Mouse (Mus musculus): ENCODE results near the gene Med28. TPM values are rescaled to one million over a fixed set of nuclear protein-coding genes. Genes with fewer than 3 reads are reported as not detected.

The Med28 gene
- total RNA-seq (2012; rRNA removed) = 192 and 195 TPM in 2 replicates
- 100 to 1,000 TPM in 1 of 2 experiments, not detected in 1; 177 TPM for polyA plus RNA-seq (2012; ENCODE audit: insufficient read depth in 1 of 2, insufficient read length in 2 of 2, low read depth in 1 of 2, low replicate concordance in 2 of 2, missing spikeins in 1 of 2)

GRCm38 (mm10) chr5:45519960-45520808 lies at the start of gene Med28:
Gene Med28, plus strand, starts transcription at chr5:45520229.
- Histone ChIP-seq H3K79me2 (ENCODE audit: control insufficient read depth, insufficient read depth, low read length, poor library complexity) (peaks cover 23% of the 10 kb centered on the region), H3K27ac (ENCODE audit: control insufficient read depth, low read depth, low read length) (peak within 1 kb of the TSS; percentile 73), H3K4me3 (ENCODE audit: control insufficient read depth in 1 of 2, insufficient read depth in 1 of 2, low read depth in 2 of 2, low read length in 2 of 2) (peak within 1 kb of the TSS; percentile 79 to 84), H3K9ac (ENCODE audit: control insufficient read depth, low read depth, low read length, poor library complexity, severe bottlenecking) (peak within 1 kb of the TSS; percentile 90), H3K36me3 (ENCODE audit: control insufficient read depth in 1 of 2, insufficient read depth in 2 of 2, low read length in 2 of 2) (peaks cover 9 to 10% of the 10 kb centered on the region in 2 experiments), H3K9me3 (replicated peaks; ENCODE audit: insufficient read depth, low read length) (no peaks in the 10 kb centered on the region), H3K4me1 (ENCODE audit: control insufficient read depth in 1 of 2, insufficient read depth in 2 of 2, low read length in 2 of 2) (peaks cover 0 to 12% of the 10 kb centered on the region in 2 experiments; a peak in 2 of 4 replicates), H3K27me3 (ENCODE audit: control insufficient read depth in 1 of 2, insufficient read depth in 2 of 2, low read length in 2 of 2) (no peaks in the 10 kb centered on the region)
- peak; percentile 96 for DNase-seq (ENCODE audit: low read depth, low spot score)
- TF ChIP-seq SIN3A (IDR thresholded peaks at IDR 0.05; ENCODE audit: low read length) (peak; percentile 99), TAL1 (IDR thresholded peaks at IDR 0.05; ENCODE audit: low read length) (no peak), JUND (IDR thresholded peaks at IDR 0.05; ENCODE audit: low read depth, low read length) (peak; percentile 35; the same call in 1 of the 2 replicates), TCF12 (IDR thresholded peaks at IDR 0.05; ENCODE audit: low read depth, low read length) (peak; percentile 79), TBP (IDR thresholded peaks at IDR 0.05; ENCODE audit: low read depth, low read length) (peak; percentile 86), MAZ (IDR thresholded peaks at IDR 0.05; ENCODE audit: low read depth, low read length) (0 out of 2 replicates have a peak, but pooled peaks have one; percentile 37), POLR2AphosphoS5 (IDR thresholded peaks at IDR 0.05; ENCODE audit: borderline replicate concordance, low read depth, low read length) (no peak), USF2 (IDR thresholded peaks at IDR 0.05; ENCODE audit: borderline replicate concordance in 1 of 2, insufficient read depth in 1 of 2, low read depth in 1 of 2, low read length in 2 of 2) (peak; percentile 99), NELFE (IDR thresholded peaks at IDR 0.05; ENCODE audit: low read depth, low read length) (peak; percentile 92), POLR2AphosphoS2 (IDR thresholded peaks at IDR 0.05; ENCODE audit: low read length) (peak; percentile 90), CTCF (IDR thresholded peaks at IDR 0.05 in 2 of 3, conservative IDR thresholded peaks at IDR 0.05 in 1 of 3; ENCODE audit: control insufficient read depth in 1 of 3, insufficient read depth in 1 of 3, low read depth in 2 of 3, low read length in 3 of 3, poor library complexity in 1 of 3, severe bottlenecking in 1 of 3) (no peak), POLR2A (IDR thresholded peaks at IDR 0.05; ENCODE audit: control insufficient read depth in 1 of 2, insufficient read depth in 1 of 2, low read depth in 1 of 2, low read length in 2 of 2, poor library complexity in 1 of 2) (peak; percentile 91 to 98), ZKSCAN1 (IDR thresholded peaks at IDR 0.05; ENCODE audit: low read depth, low read length) (no peak), E2F4 (IDR thresholded peaks at IDR 0.05; ENCODE audit: borderline replicate concordance, low read depth, low read length) (no peak), USF1 (IDR thresholded peaks at IDR 0.05; ENCODE audit: low read depth, low read length) (peak; percentile 99), NRF1 (IDR thresholded peaks at IDR 0.05; ENCODE audit: insufficient read depth, low read depth, low read length, poor library complexity, severe bottlenecking) (peak; percentile 89), RAD21 (IDR thresholded peaks at IDR 0.05; ENCODE audit: low read depth, low read length) (no peak), MAX (IDR thresholded peaks at IDR 0.05; ENCODE audit: low read length) (peak; percentile 97), ETS1 (IDR thresholded peaks at IDR 0.05; ENCODE audit: low read depth, low read length) (peak; percentile 48), MEF2A (IDR thresholded peaks at IDR 0.05; ENCODE audit: extremely low read depth, insufficient replicate concordance, low read depth, low read length, poor library complexity, severe bottlenecking) (no peak), MAFK (IDR thresholded peaks at IDR 0.05; ENCODE audit: borderline replicate concordance, low read depth, low read length) (no peak), ZC3H11A (IDR thresholded peaks at IDR 0.05; ENCODE audit: low read depth, low read length) (no peak), ELF1 (IDR thresholded peaks at IDR 0.05; ENCODE audit: low read depth, low read length) (peak; percentile 89), BHLHE40 (IDR thresholded peaks at IDR 0.05; ENCODE audit: borderline replicate concordance, low read depth, low read length) (peak; percentile 42; the same call in 1 of the 2 replicates), RCOR1 (IDR thresholded peaks at IDR 0.05; ENCODE audit: low read depth, low read length) (no peak; the same call in 1 of the 2 replicates), HCFC1 (IDR thresholded peaks at IDR 0.05; ENCODE audit: low read depth, low read length) (peak; percentile 91), MXI1 (IDR thresholded peaks at IDR 0.05; ENCODE audit: low read depth, low read length) (peak; percentile 92), MYC (IDR thresholded peaks at IDR 0.05; ENCODE audit: low read depth, low read length) (0 out of 2 replicates have a peak, but pooled peaks have one; percentile 56), ZNF384 (IDR thresholded peaks at IDR 0.05; ENCODE audit: low read depth, low read length) (no peak), CHD1 (IDR thresholded peaks at IDR 0.05; ENCODE audit: low read depth, low read length) (0 out of 2 replicates have a peak, but pooled peaks have one; percentile 32), GATA1 (IDR thresholded peaks at IDR 0.05; ENCODE audit: low read depth, low read length) (no peak), EP300 (IDR thresholded peaks at IDR 0.05; ENCODE audit: low read depth in 1 of 2, low read length in 2 of 2) (no peak), ZMIZ1 (IDR thresholded peaks at IDR 0.05; ENCODE audit: low read depth, low read length) (peak; percentile 60; the same call in 1 of the 2 replicates), SMC3 (IDR thresholded peaks at IDR 0.05; ENCODE audit: low read depth, low read length) (no peak)
